Mouse (Mus musculus) ES-E14 (cell line): Measurements from ENCODE around the gene Mrps23. TPM values are rescaled to one million over a fixed set of nuclear protein-coding genes. Genes with fewer than 3 reads are reported as not detected.
A peak's percentile ranks its signal among the peaks of the same experiment; 100 is the strongest.

Experiments used
- DNase-seq: peaks from one replicate; pipeline ENCODE4 v3.0.0-alpha.2; 2013; ENCODE audit warnings: low read depth, low spot score
- H3K27ac ChIP-seq: 2 replicates; pipeline ENCODE4 v1.5.1; 2012; ENCODE audit warnings: low read depth, mild to moderate bottlenecking, low read length, moderate library complexity, mixed read lengths; ENCODE audit not compliant: poor library complexity, insufficient read depth, severe bottlenecking
- H3K36me3 ChIP-seq: 2 replicates; pipeline ENCODE4 v1.6.1; 2012; ENCODE audit warnings: mild to moderate bottlenecking, low read length, moderate library complexity, mixed read lengths; ENCODE audit not compliant: control insufficient read depth, poor library complexity, insufficient read depth, severe bottlenecking
- H3K4me1 ChIP-seq, 2 experiments: fragments of 150-350 bp in 1 of 2; sonication (generic) in 1 of 2; 2 replicates each; pipeline ENCODE4 v1.6.1; 2012; ENCODE audit warnings: low read length in 2 of 2, mild to moderate bottlenecking in 1 of 2, mixed read lengths in 1 of 2; ENCODE audit not compliant: control insufficient read depth in 2 of 2, insufficient read depth in 2 of 2, poor library complexity in 1 of 2
- H3K4me3 ChIP-seq, 2 experiments: fragments of 150-350 bp in 1 of 2; sonication (generic) in 1 of 2; 2 replicates each; pipeline ENCODE4 v1.5.1; 2012; ENCODE audit warnings: low read length in 2 of 2, low read depth in 1 of 2, mild to moderate bottlenecking in 1 of 2, mixed read lengths in 1 of 2; ENCODE audit not compliant: insufficient read depth in 1 of 2, poor library complexity in 1 of 2, severe bottlenecking in 1 of 2
- H3K9ac ChIP-seq: 2 replicates; pipeline ENCODE4 v1.6.1; 2012; ENCODE audit warnings: low read depth, mild to moderate bottlenecking, low read length, mixed read lengths; ENCODE audit not compliant: poor library complexity, insufficient read depth, severe bottlenecking
- H3K9me3 ChIP-seq: fragments of 150-350 bp; sonication (generic); 2 replicates; pipeline ENCODE4 v1.6.1; 2012; ENCODE audit warnings: low read depth, mild to moderate bottlenecking, low read length; ENCODE audit not compliant: control insufficient read depth, insufficient read depth
- CHD2 ChIP-seq: IDR thresholded peaks from 2 replicates; pipeline ENCODE4 v1.6.1; 2014; ENCODE audit warnings: mild to moderate bottlenecking, low read depth, low read length, inconsistent platforms
- HCFC1 ChIP-seq: IDR thresholded peaks from 2 replicates; pipeline ENCODE4 v1.6.1; 2012; ENCODE audit warnings: low read length, inconsistent platforms, borderline replicate concordance; ENCODE audit not compliant: insufficient read depth
- MAFK ChIP-seq: IDR thresholded peaks from 2 replicates; pipeline ENCODE4 v1.6.1; 2014; ENCODE audit warnings: mild to moderate bottlenecking, low read depth, low read length, inconsistent platforms; ENCODE audit not compliant: insufficient read depth
- ZC3H11A ChIP-seq: IDR thresholded peaks from 2 replicates; pipeline ENCODE4 v1.6.1; 2012; ENCODE audit warnings: low read depth, mild to moderate bottlenecking, inconsistent platforms, low read length, borderline replicate concordance
- ZNF384 ChIP-seq: IDR thresholded peaks from 2 replicates; pipeline ENCODE4 v1.6.1; 2012; ENCODE audit warnings: low read depth, low read length, inconsistent platforms
- in situ Hi-C, 2 experiments: fragments of 600-800 bp; cut with MboI; formaldehyde crosslinking; loops; one replicate each; pipeline ENCODE4 v1.15.1; 2025; ENCODE audit warnings: low sequenced_read_pairs in 2 of 2, inconsistent platforms in 1 of 2; ENCODE audit not compliant: unreplicated experiment in 2 of 2
- total RNA-seq: library from RNA; depleted of rRNA; stranded (reverse); fragments of 300-350 nt; gene quantifications from 2 replicates; pipeline ENCODE4 v1.2.3, GENCODE M21; 2012

Gene Mrps23
- total RNA-seq, 1 experiment, result 139 TPM

- Histone ChIP-seq H3K9ac (no peak overlapping the region), H3K9me3 (no peaks in the 10 kb centered on the region), H3K27ac (no peak overlapping the region), H3K4me3 (no peak overlapping the region), H3K4me1 (peaks cover 2 to 5% of the 10 kb centered on the region in 2 experiments; a peak in 1 of 4 replicates), H3K36me3 (peaks cover 21% of the 10 kb centered on the region)
- TF ChIP-seq ZNF384 (no peak), ZC3H11A (no peak), CHD2 (no peak), MAFK (no peak), HCFC1 (no peak)
- DNase-seq, result no peak
- in situ Hi-C loops, result loop anchor here in 1 of 2 experiments (10.0 kb wide), 1 partner anchor 233 kb away; no protein-coding TSS in a partner anchor
Measured at GRCm38 (mm10) chr11:88207697-88208096, 3.5 kb downstream of the Mrps23 start.

- H3K36me3 ChIP-seq, result peaks cover 21% of the 10 kb centered on the region
- in situ Hi-C loops, result no loop called here
- TF ChIP-seq CHD2, result no peak
- no peak for TF ChIP-seq ZC3H11A
- no peak for TF ChIP-seq HCFC1
- no peak for TF ChIP-seq MAFK
- no peak for TF ChIP-seq ZNF384
Measured at GRCm38 (mm10) chr11:88211824-88212582, 7.8 kb downstream of the Mrps23 start.

GRCm38 (mm10) chr11:88213757-88214156 is 9.6 kb downstream of the Mrps23 start:
- in situ Hi-C loops, result no loop called here
- H3K4me1 ChIP-seq, result peaks cover 0 to 4% of the 10 kb centered on the region in 2 experiments; a peak in 1 of 4 replicates
- H3K4me3 ChIP-seq, result no peak overlapping the region
- H3K27ac ChIP-seq, result no peak overlapping the region
- H3K9ac ChIP-seq, result no peak overlapping the region
- no peaks in the 10 kb centered on the region for H3K9me3 ChIP-seq
- no peak for TF ChIP-seq ZNF384
- no peak for TF ChIP-seq HCFC1
- TF ChIP-seq CHD2, result no peak
- TF ChIP-seq MAFK, result no peak
- peaks cover 21% of the 10 kb centered on the region for H3K36me3 ChIP-seq
- DNase-seq, result no peak

More at GRCm38 (mm10) chr11:88211824-88212582, 7.8 kb downstream of the Mrps23 start:
- no peak for DNase-seq
- Histone ChIP-seq H3K9me3 (no peaks in the 10 kb centered on the region), H3K4me1 (peaks cover 0 to 4% of the 10 kb centered on the region in 2 experiments; a peak in 1 of 4 replicates), H3K27ac (no peak overlapping the region), H3K4me3 (no peak overlapping the region), H3K9ac (no peak overlapping the region)

GRCm38 (mm10) chr11:88214881-88215831 is 11.0 kb downstream of the Mrps23 start:
- Histone ChIP-seq H3K4me3 (peak overlapping the region; percentile 24 to 43; a peak in 2 of 4 replicates), H3K27ac (no peak overlapping the region), H3K36me3 (peaks cover 11% of the 10 kb centered on the region), H3K9ac (no peak overlapping the region), H3K4me1 (peaks cover 0 to 4% of the 10 kb centered on the region in 2 experiments; a peak in 1 of 4 replicates), H3K9me3 (no peaks in the 10 kb centered on the region)
- DNase-seq, result no peak
- in situ Hi-C loops, result no loop called here
- TF ChIP-seq MAFK, result no peak
- TF ChIP-seq ZNF384, result no peak
